In genomic region chr19:7482599-7483511, GRCm38 (mm10) we compare ENCODE assay signal across 8 mouse cellular contexts. TPM values are rescaled to one million over a fixed set of nuclear protein-coding genes. Genes with fewer than 3 reads are reported as not detected.
DNase-seq lines count a peak whose midpoint lies in the region; ATAC-seq and TF ChIP-seq lines count a peak whose summit lies in the region.

Gene Rtn3 (minus strand): TSS chr19:7483281.

- peak; percentile 99 for DNase-seq in gastrocnemius, postnatal 10 days
- DNase-seq in induced T-regulatory cell, adult 2 months (ENCODE audit: low read depth) = peak; percentile 98
- peak; percentile 93 to 95 for DNase-seq in left cerebral cortex, adult 9 months (ENCODE audit: low spot score in 2 of 2)
- peak; percentile 99 for DNase-seq in right cerebral cortex, postnatal 14 days
- peak; percentile 88 to 95 for DNase-seq in urinary bladder, postnatal 36 days (ENCODE audit: low spot score in 2 of 2)

- H3K4me3 ChIP-seq in cortical plate, adult 2 months (ENCODE audit: insufficient read depth, low read length) = peak within 1 kb of the TSS; percentile 77

- H3K27ac ChIP-seq in cortical plate, adult 2 months (ENCODE audit: insufficient read depth, low read length) = peak within 1 kb of the TSS; percentile 97

- ATAC-seq in activated CD4-positive, CD25-positive, alpha-beta regulatory T cell, adult 4 months = peak; percentile 83
- peak; percentile 74 for ATAC-seq in megakaryocyte progenitor cell, adult 5-6 weeks (replicated peaks; ENCODE audit: poor library complexity)

- H3K4me1 ChIP-seq in cortical plate, adult 2 months (ENCODE audit: control insufficient read depth, insufficient read depth, low read length) = peaks cover 2% of the 10 kb centered on the region; the same call in 1 of the 2 replicates

- no peak for TF ChIP-seq CTCF in cortical plate, adult 2 months (IDR thresholded peaks at IDR 0.05; ENCODE audit: extremely low read depth, insufficient read depth, low read length)

- TF ChIP-seq POLR2A in cortical plate, adult 2 months (IDR thresholded peaks at IDR 0.05; ENCODE audit: extremely low read depth, insufficient read depth, low read length) = peak; percentile 99

RNA-seq across cellular contexts. Expression of gene Rtn3, which starts in this region (rescaled TPM):
- polyA plus RNA-seq in activated CD4-positive, CD25-positive, alpha-beta regulatory T cell, adult 4 months (2017; shearing (Covaris generic)) = 10 to 100 TPM; 42.0 to 53.0 TPM
- 810 and 857 TPM in 2 replicates for polyA plus RNA-seq in cortical plate, adult 2 months (2012; rRNA removed)
- total RNA-seq in gastrocnemius, postnatal 10 days (2021) = 10 to 100 TPM; 50.5 to 55.1 TPM
- total RNA-seq in megakaryocyte progenitor cell, adult 5-6 weeks (2015) = 281 and 296 TPM in 2 replicates
- total RNA-seq in megakaryocyte progenitor cell, adult 5-6 weeks (2017) = 85.5 and 97.7 TPM in 2 replicates

Comparison
In these comparisons a context has a peak if more than half of its experiments do, and no peak if none do; other contexts are left out.
1. Peak in every context shown above with its lines: DNase-seq, ATAC-seq, H3K4me3 ChIP-seq and H3K27ac ChIP-seq.
2. RNA of gene Rtn3 (polyA plus RNA-seq): 810 to 857 TPM in cortical plate, adult 2 months; 42.0 to 53.0 TPM in activated CD4-positive, CD25-positive, alpha-beta regulatory T cell, adult 4 months; every median in the first group is over 10 times any median in the second.